Mouse (Mus musculus): ENCODE measurements around the gene Gatad2b. TPM values are rescaled to one million over a fixed set of nuclear protein-coding genes. Genes with fewer than 3 reads are reported as not detected.

The Gatad2b gene
- total and polyA plus RNA-seq, 2 experiments from 2014 or later = 5.8 to 25.3 TPM

DNA sequence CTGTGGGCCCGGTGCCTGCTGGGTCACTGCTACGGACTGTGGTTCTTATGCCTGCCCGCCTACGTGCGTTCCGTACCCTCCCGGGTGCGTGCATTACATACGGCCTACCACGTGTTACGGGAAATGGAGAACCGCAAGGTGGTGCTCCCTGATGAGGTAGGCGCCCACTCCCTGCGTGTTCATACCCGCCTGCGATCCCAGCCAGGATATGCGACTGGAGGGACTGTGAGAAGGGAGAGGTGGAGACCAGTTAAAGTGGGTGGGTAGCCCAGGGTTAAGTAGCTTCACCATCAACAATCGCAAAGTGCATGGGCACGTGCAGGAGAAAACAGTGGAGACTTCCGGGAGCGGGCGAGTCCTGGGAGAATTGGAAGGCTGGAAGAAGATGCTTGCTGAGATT, 19.1 kb upstream of the Gatad2b start:
- Histone ChIP-seq H3K27ac (ENCODE audit: low read depth) (no peak overlapping the region), H3K4me1 (ENCODE audit: control insufficient read depth, insufficient read depth) (no peaks in the 10 kb centered on the region), H3K9ac (replicated peaks; ENCODE audit: low read depth, low read length) (no peak overlapping the region), H3K9me3 (replicated peaks; ENCODE audit: control insufficient read depth, low read length) (no peaks in the 10 kb centered on the region), H3K4me3 (ENCODE audit: low read depth, low read length) (no peak overlapping the region), H3K27me3 (ENCODE audit: control insufficient read depth, insufficient read depth, low read length) (no peaks in the 10 kb centered on the region), H3K4me2 (ENCODE audit: low read depth, low read length) (no peak overlapping the region), H3K36me3 (replicated peaks; ENCODE audit: control insufficient read depth, insufficient read depth, low read length) (peaks cover 90% of the 10 kb centered on the region)
- no peak for DNase-seq (ENCODE audit: low spot score)
- no peak for ATAC-seq (ENCODE audit: insufficient read depth, low read depth)
- 92% methylated on average over 22 of the region's 22 CpGs for WGBS
- TF ChIP-seq EP300 (IDR thresholded peaks at IDR 0.05; ENCODE audit: low read depth) = no peak
- TF ChIP-seq CTCF (IDR thresholded peaks at IDR 0.05; ENCODE audit: low read depth) = no peak

DNA sequence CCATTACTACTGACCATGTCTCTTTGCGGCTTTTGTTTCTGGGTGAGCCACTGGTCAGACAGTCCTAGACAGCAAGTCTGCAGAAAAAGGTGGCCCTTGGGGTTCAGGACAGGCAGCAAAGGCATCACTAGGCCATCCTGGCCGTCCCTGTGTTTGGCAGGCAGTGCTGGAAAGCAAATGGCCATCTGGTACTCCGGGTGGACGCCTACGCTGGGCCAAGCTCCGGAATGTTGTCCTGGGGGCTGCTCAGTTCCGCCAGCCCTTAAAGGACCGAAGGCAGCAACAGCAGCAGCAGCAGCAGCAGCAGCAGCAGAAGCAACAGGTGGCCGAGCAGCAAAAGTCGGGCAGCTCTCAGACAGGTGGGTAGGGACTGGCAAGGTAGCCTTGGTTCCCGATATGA, 17.7 kb upstream of the Gatad2b start:
- no peak overlapping the region for H3K27ac ChIP-seq (ENCODE audit: low read depth)
- DNase-seq (ENCODE audit: low spot score) (no peak), ATAC-seq (ENCODE audit: insufficient read depth, low read depth) (no peak)
- H3K4me1 ChIP-seq (ENCODE audit: control insufficient read depth, insufficient read depth) = no peaks in the 10 kb centered on the region
- TF ChIP-seq CTCF (IDR thresholded peaks at IDR 0.05; ENCODE audit: low read depth) = no peak
- TF ChIP-seq EP300 (IDR thresholded peaks at IDR 0.05; ENCODE audit: low read depth) = no peak
- H3K27me3 ChIP-seq (ENCODE audit: control insufficient read depth, insufficient read depth, low read length) = no peaks in the 10 kb centered on the region
- WGBS = 93% methylated on average over 11 of the region's 11 CpGs
- H3K9ac ChIP-seq (replicated peaks; ENCODE audit: low read depth, low read length) = no peak overlapping the region
- H3K9me3 ChIP-seq (replicated peaks; ENCODE audit: control insufficient read depth, low read length) = no peaks in the 10 kb centered on the region
- no peak overlapping the region for H3K4me3 ChIP-seq (ENCODE audit: low read depth, low read length)
- H3K36me3 ChIP-seq (replicated peaks; ENCODE audit: control insufficient read depth, insufficient read depth, low read length) = peaks cover 97% of the 10 kb centered on the region
- no peak overlapping the region for H3K4me2 ChIP-seq (ENCODE audit: low read depth, low read length)

DNA sequence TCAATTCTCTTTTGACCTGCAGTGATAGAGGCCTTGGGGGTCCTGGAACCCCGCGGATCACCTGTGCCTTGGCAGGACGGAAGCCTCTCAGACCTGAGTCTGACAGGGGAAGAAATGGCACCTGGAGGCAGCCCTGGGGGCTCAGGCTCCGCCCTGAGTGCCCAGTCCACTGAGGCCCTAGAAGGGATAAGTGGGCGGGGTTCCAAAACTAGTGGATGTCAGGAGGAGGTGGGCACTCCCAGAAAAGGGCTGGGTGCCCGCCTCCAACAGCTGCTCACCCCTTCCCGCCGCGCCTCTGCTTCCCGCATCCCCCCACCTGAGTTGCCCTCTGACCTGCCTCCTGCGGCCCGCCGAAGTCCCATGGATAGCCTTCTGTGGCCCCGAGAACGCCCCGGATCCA, 16.1 kb upstream of the Gatad2b start:
- DNase-seq (ENCODE audit: low spot score) (no peak), ATAC-seq (ENCODE audit: insufficient read depth, low read depth) (no peak)
- Histone ChIP-seq H3K27ac (ENCODE audit: low read depth) (no peak overlapping the region), H3K4me2 (ENCODE audit: low read depth, low read length) (no peak overlapping the region), H3K36me3 (replicated peaks; ENCODE audit: control insufficient read depth, insufficient read depth, low read length) (peaks cover 90% of the 10 kb centered on the region), H3K4me3 (ENCODE audit: low read depth, low read length) (no peak overlapping the region), H3K9me3 (replicated peaks; ENCODE audit: control insufficient read depth, low read length) (no peaks in the 10 kb centered on the region), H3K4me1 (ENCODE audit: control insufficient read depth, insufficient read depth) (no peaks in the 10 kb centered on the region), H3K9ac (replicated peaks; ENCODE audit: low read depth, low read length) (no peak overlapping the region), H3K27me3 (ENCODE audit: control insufficient read depth, insufficient read depth, low read length) (no peaks in the 10 kb centered on the region)
- 61% methylated on average over 16 of the region's 16 CpGs for WGBS
- no peak for TF ChIP-seq CTCF (IDR thresholded peaks at IDR 0.05; ENCODE audit: low read depth)
- TF ChIP-seq EP300 (IDR thresholded peaks at IDR 0.05; ENCODE audit: low read depth) = no peak

DNA sequence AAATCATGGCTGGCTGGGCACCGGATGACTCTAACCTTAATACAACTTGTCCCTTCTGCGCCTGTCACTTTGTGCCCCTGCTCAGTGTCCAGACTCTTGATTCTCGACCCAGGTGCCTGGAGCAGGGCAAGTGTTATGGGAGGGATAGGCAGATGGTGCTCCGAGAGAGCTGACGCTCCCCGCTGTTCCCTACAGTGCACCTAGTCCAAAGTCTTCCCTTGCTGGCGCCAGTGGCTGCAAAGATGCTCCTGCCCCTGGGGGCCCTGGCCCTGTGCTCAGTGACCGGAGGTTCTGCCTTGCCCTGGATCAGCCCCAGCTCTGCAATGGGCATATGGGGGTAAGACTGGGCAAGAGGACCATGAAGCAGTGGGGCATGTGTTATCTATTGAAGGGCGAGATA, 15.2 kb upstream of the Gatad2b start:
- H3K36me3 ChIP-seq (replicated peaks; ENCODE audit: control insufficient read depth, insufficient read depth, low read length) = peaks cover 81% of the 10 kb centered on the region
- ATAC-seq (ENCODE audit: insufficient read depth, low read depth) (no peak), DNase-seq (ENCODE audit: low spot score) (no peak)
- H3K27ac ChIP-seq (ENCODE audit: low read depth) = no peak overlapping the region
- TF ChIP-seq EP300 (IDR thresholded peaks at IDR 0.05; ENCODE audit: low read depth) (no peak), CTCF (IDR thresholded peaks at IDR 0.05; ENCODE audit: low read depth) (no peak)
- no peak overlapping the region for H3K4me3 ChIP-seq (ENCODE audit: low read depth, low read length)
- H3K4me2 ChIP-seq (ENCODE audit: low read depth, low read length) = no peak overlapping the region
- no peaks in the 10 kb centered on the region for H3K27me3 ChIP-seq (ENCODE audit: control insufficient read depth, insufficient read depth, low read length)
- H3K9me3 ChIP-seq (replicated peaks; ENCODE audit: control insufficient read depth, low read length) = no peaks in the 10 kb centered on the region
- 84% methylated on average over 9 of the region's 9 CpGs for WGBS
- no peaks in the 10 kb centered on the region for H3K4me1 ChIP-seq (ENCODE audit: control insufficient read depth, insufficient read depth)
- H3K9ac ChIP-seq (replicated peaks; ENCODE audit: low read depth, low read length) = no peak overlapping the region

DNA sequence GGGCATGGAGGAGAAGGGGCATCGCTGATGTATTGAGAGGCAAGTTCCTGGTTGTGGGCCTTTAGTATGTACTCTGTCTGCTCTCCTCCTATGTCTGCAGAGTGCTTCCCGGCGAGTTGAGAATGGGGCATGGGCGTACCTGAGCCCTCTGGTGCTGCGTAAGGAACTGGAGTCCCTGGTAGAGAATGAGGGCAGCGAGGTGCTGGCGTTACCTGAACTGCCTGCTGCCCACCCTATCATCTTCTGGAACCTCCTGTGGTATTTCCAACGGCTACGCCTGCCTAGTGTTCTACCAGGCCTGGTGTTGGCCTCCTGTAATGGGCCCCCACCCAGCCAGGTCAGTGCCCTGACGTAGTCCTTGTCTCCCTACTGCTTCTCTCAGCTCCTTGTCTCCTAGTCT, 14.8 kb upstream of the Gatad2b start:
- Histone ChIP-seq H3K4me2 (ENCODE audit: low read depth, low read length) (no peak overlapping the region), H3K27me3 (ENCODE audit: control insufficient read depth, insufficient read depth, low read length) (no peaks in the 10 kb centered on the region), H3K36me3 (replicated peaks; ENCODE audit: control insufficient read depth, insufficient read depth, low read length) (peaks cover 77% of the 10 kb centered on the region), H3K9me3 (replicated peaks; ENCODE audit: control insufficient read depth, low read length) (no peaks in the 10 kb centered on the region), H3K27ac (ENCODE audit: low read depth) (no peak overlapping the region), H3K4me1 (ENCODE audit: control insufficient read depth, insufficient read depth) (no peaks in the 10 kb centered on the region), H3K9ac (replicated peaks; ENCODE audit: low read depth, low read length) (no peak overlapping the region), H3K4me3 (ENCODE audit: low read depth, low read length) (no peak overlapping the region)
- 93% methylated on average over 10 of the region's 10 CpGs for WGBS
- no peak for DNase-seq (ENCODE audit: low spot score)
- TF ChIP-seq CTCF (IDR thresholded peaks at IDR 0.05; ENCODE audit: low read depth) = no peak
- no peak for TF ChIP-seq EP300 (IDR thresholded peaks at IDR 0.05; ENCODE audit: low read depth)
- ATAC-seq (ENCODE audit: insufficient read depth, low read depth) = no peak

DNA sequence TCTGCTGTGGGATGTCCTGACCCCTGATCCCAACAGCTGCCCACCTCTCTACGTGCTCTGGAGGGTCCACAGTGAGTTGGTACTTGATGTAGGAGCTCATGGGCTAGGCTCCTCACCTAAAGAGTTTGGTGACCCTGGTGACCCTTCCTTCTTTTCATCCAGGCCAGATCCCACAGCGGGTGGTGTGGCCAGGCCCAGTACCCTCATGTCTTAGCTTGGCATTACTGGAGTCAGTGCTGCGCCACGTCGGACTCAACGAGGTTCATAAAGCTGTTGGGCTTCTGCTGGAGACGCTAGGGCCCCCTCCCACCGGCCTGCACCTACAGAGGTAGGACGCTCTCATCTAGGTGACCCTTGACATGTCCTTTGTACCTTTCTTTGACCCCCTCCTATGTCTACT, 13.8 kb upstream of the Gatad2b start:
- 93% methylated on average over 9 of the region's 9 CpGs for WGBS
- Histone ChIP-seq H3K4me3 (ENCODE audit: low read depth, low read length) (no peak overlapping the region), H3K9ac (replicated peaks; ENCODE audit: low read depth, low read length) (no peak overlapping the region), H3K27me3 (ENCODE audit: control insufficient read depth, insufficient read depth, low read length) (no peaks in the 10 kb centered on the region), H3K4me1 (ENCODE audit: control insufficient read depth, insufficient read depth) (no peaks in the 10 kb centered on the region), H3K4me2 (ENCODE audit: low read depth, low read length) (no peak overlapping the region), H3K9me3 (replicated peaks; ENCODE audit: control insufficient read depth, low read length) (no peaks in the 10 kb centered on the region), H3K36me3 (replicated peaks; ENCODE audit: control insufficient read depth, insufficient read depth, low read length) (peaks cover 67% of the 10 kb centered on the region), H3K27ac (ENCODE audit: low read depth) (no peak overlapping the region)
- ATAC-seq (ENCODE audit: insufficient read depth, low read depth) (no peak), DNase-seq (ENCODE audit: low spot score) (no peak)
- TF ChIP-seq CTCF (IDR thresholded peaks at IDR 0.05; ENCODE audit: low read depth) (no peak), EP300 (IDR thresholded peaks at IDR 0.05; ENCODE audit: low read depth) (no peak)

Measured in heart, postnatal 0 days (tissue).